Mouse (Mus musculus) Patski (cell line): Measurements from ENCODE around the gene Bicral. TPM values are rescaled to one million over a fixed set of nuclear protein-coding genes. Genes with fewer than 3 reads are reported as not detected.

Experiments used
- ATAC-seq: fragments of 100-300 bp; one replicate; pipeline ENCODE4 v1.8.0; 2021
- CTCF ChIA-PET: fragments of 350-600 bp; sonication (Branson Sonifier 250); formaldehyde crosslinking; loops from one replicate; lab custom pipeline; 2022; ENCODE audit warnings: inconsistent platforms; lab: Charles Lee
- POLR2A ChIA-PET: fragments of 350-600 bp; sonication (Branson Sonifier 250); formaldehyde crosslinking; loops from one replicate; lab custom pipeline; 2022; ENCODE audit warnings: antibody characterized with exemption, inconsistent platforms; lab: Charles Lee
- DNase-seq: peaks from one replicate; pipeline ENCODE4 v3.0.0-alpha.2; 2011; ENCODE audit warnings: low read depth, low spot score
- H3K27me3 ChIP-seq: fragments of 371-371 bp; one replicate; pipeline ENCODE4 v1.5.1; 2021
- CTCF ChIP-seq: fragments of 100-300 bp; IDR thresholded peaks from one replicate; pipeline ENCODE4 v1.5.1; 2021
- in situ Hi-C: fragments of 300-500 bp; cut with MboI; formaldehyde crosslinking; loops from 3 replicates; pipeline ENCODE4 v1.11.1; 2018; ENCODE audit warnings: low pct_unique_long_range_greater_than_20kb, mixed read lengths
- polyA plus RNA-seq: library from polyadenylated mRNA; unstranded; gene quantifications from one replicate; pipeline ENCODE4 v1.2.3, GENCODE M21; 2021

Bicral gene
- polyA plus RNA-seq, 1 experiment from 2014 or later = 16.4 TPM

GRCm38 (mm10) chr17:46782341-46783221, 75.7 kb downstream of the Bicral start, which contains the start of gene Rpl7l1:
Gene Rpl7l1, minus strand, starts transcription at chr17:46782672.
- peak; percentile 77 for DNase-seq
- no peaks in the 10 kb centered on the region for H3K27me3 ChIP-seq
- ATAC-seq = peak; percentile 72
- in situ Hi-C loops = loop anchor here (5.0 kb wide), 2 partner anchors 70 to 100 kb away; no protein-coding TSS in a partner anchor
- ChIA-PET POLR2A (interaction anchor here (0.8 to 1.7 kb wide), 3 partner anchors 75 to 109 kb away, joined by 3 to 9 read pairs (median 4); partner anchors contain the start of gene Bicral), CTCF (interaction anchor here (0.7 to 1.1 kb wide), 3 partner anchors 103 to 108 kb away, joined by 3 to 4 read pairs (median 3); partner anchors contain the start of gene Tbcc)
- TF ChIP-seq CTCF = peak; percentile 94

GRCm38 (mm10) chr17:46781876-46782275, 76.4 kb downstream of the Bicral start:
- no peaks in the 10 kb centered on the region for H3K27me3 ChIP-seq
- TF ChIP-seq CTCF = no peak
- no peak for ATAC-seq
- in situ Hi-C loops = loop anchor here (5.0 kb wide), 2 partner anchors 70 to 100 kb away; no protein-coding TSS in a partner anchor
- DNase-seq = no peak
- POLR2A ChIA-PET = interaction anchor here (0.7 to 1.7 kb wide), 3 partner anchors 82 to 523 kb away, joined by 3 to 9 read pairs (median 4); no protein-coding TSS in a partner anchor
- CTCF ChIA-PET = interaction anchor here (0.7 to 1.1 kb wide), 3 partner anchors 104 to 109 kb away, joined by 3 to 4 read pairs (median 3); partner anchors contain the start of gene Tbcc

- in situ Hi-C loops = no loop called here
- DNase-seq (no peak), ATAC-seq (no peak)
- CTCF ChIA-PET = no interaction called here
- POLR2A ChIA-PET = no interaction called here
- H3K27me3 ChIP-seq = no peaks in the 10 kb centered on the region
- no peak for TF ChIP-seq CTCF
These were observed 82.2 kb downstream of the Bicral start for GRCm38 (mm10) chr17:46776087-46776486.

- in situ Hi-C loops = no loop called here
- no peak for TF ChIP-seq CTCF
- H3K27me3 ChIP-seq = no peaks in the 10 kb centered on the region
- ChIA-PET CTCF (no interaction called here), POLR2A (interaction anchor here (0.6 kb wide), 1 partner anchor 181 kb away, joined by 4 read pairs; no protein-coding TSS in a partner anchor)
- ATAC-seq = no peak
- DNase-seq = no peak
These were observed 83.2 kb downstream of the Bicral start for GRCm38 (mm10) chr17:46775070-46775469.

- DNase-seq (no peak), ATAC-seq (no peak)
- in situ Hi-C loops = no loop called here
- CTCF ChIA-PET = interaction anchor here (1.0 kb wide), 1 partner anchor 38 kb away, joined by 4 read pairs; no protein-coding TSS in a partner anchor
- POLR2A ChIA-PET = interaction anchor here (0.6 to 1.2 kb wide), 4 partner anchors 37 to 163 kb away, joined by 3 to 5 read pairs (median 4); partner anchors contain the start of genes Klhdc3 and Tbcc
- no peak for TF ChIP-seq CTCF
- no peaks in the 10 kb centered on the region for H3K27me3 ChIP-seq
These were observed 84.2 kb downstream of the Bicral start for GRCm38 (mm10) chr17:46774131-46774472.

- no peaks in the 10 kb centered on the region for H3K27me3 ChIP-seq
- peak; percentile 61 for TF ChIP-seq CTCF
- in situ Hi-C loops = no loop called here
- ATAC-seq = no peak
- DNase-seq = no peak
- ChIA-PET POLR2A (interaction anchor here (0.6 to 1.7 kb wide), 6 partner anchors 12 to 162 kb away, joined by 3 to 5 read pairs (median 4); partner anchors contain the start of genes Cnpy3, Klhdc3 and Tbcc), CTCF (interaction anchor here (1.0 to 1.3 kb wide), 2 partner anchors 37 to 39 kb away, joined by 3 to 4 read pairs; no protein-coding TSS in a partner anchor)
These were observed 84.8 kb downstream of the Bicral start for GRCm38 (mm10) chr17:46773278-46774130.

GRCm38 (mm10) chr17:46772404-46773277, 85.6 kb downstream of the Bicral start, which contains the start of gene 2310039H08Rik:
Gene 2310039H08Rik, plus strand, starts transcription at chr17:46772635.
- POLR2A ChIA-PET = interaction anchor here (0.6 to 1.7 kb wide), 5 partner anchors 12 to 897 kb away, joined by 3 to 5 read pairs (median 3); partner anchors contain the start of genes Cnpy3 and Klhdc3
- no peak for TF ChIP-seq CTCF
- CTCF ChIA-PET = interaction anchor here (0.9 to 1.3 kb wide), 2 partner anchors 40 to 66 kb away, joined by 3 read pairs; no protein-coding TSS in a partner anchor
- no peaks in the 10 kb centered on the region for H3K27me3 ChIP-seq
- ATAC-seq = peak; percentile 67
- DNase-seq = no peak
- in situ Hi-C loops = no loop called here

GRCm38 (mm10) chr17:46772038-46772403, 86.3 kb downstream of the Bicral start:
- DNase-seq (no peak), ATAC-seq (no peak)
- H3K27me3 ChIP-seq = no peaks in the 10 kb centered on the region
- no peak for TF ChIP-seq CTCF
- CTCF ChIA-PET = interaction anchor here (0.9 kb wide), 1 partner anchor 67 kb away, joined by 3 read pairs; no protein-coding TSS in a partner anchor
- POLR2A ChIA-PET = interaction anchor here (0.6 to 1.7 kb wide), 4 partner anchors 12 to 897 kb away, joined by 3 to 5 read pairs (median 4); partner anchors contain the start of gene Cnpy3
- in situ Hi-C loops = no loop called here
